In the genomic region with DNA sequence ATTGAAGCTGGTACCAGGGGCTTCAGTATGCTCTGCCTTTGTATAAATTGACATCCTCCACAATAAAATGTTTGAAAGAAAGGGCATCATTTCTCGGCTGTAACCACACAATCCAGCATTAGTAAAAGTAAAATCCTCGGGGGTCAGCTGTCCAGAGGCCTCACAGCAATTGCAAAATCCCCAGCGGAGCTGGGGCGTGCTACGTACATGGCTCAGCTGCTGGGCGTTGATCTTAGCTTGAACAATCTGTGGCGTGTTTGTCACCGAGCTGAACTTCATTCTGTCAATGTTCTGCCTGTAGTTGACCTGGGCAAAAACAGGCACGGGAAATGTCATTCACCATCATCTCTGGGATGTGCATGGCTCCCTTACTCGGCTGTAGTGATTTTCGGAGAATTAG, we compare ENCODE assay signal across 21 mouse cellular contexts. TPM values are rescaled to one million over a fixed set of nuclear protein-coding genes. Genes with fewer than 3 reads are reported as not detected.
DNase-seq lines count a peak whose midpoint lies in the region; ATAC-seq and TF ChIP-seq lines count a peak whose summit lies in the region.
"Had no signal": no experiment of that assay in that cellular context is flagged by ENCODE, and none has a peak within 500 bp of the region (broad histone marks: within the 10 kb centered on the region; RNA-seq: fewer than 3 reads in every experiment).

No protein-coding gene starts in this region.

- ATAC-seq in stomach, embryonic 14.5 days (ENCODE audit: insufficient number of reproducible peaks, insufficient read depth, low FRiP score, low read depth): no peak
- ATAC-seq: forebrain, postnatal 0 days had no signal

- H3K4me2 ChIP-seq in stomach, embryonic 14.5 days (replicated peaks; ENCODE audit: low read depth, low read length): no peak overlapping the region
- H3K4me2 ChIP-seq: heart, embryonic 11.5 days; hindbrain, embryonic 14.5 days had no signal

- DNase-seq in lung, adult 18-20 months: peak; percentile 34 to 39
- DNase-seq in lung, adult 2 months: no peak
- DNase-seq in lung, postnatal 10 days: peak; percentile 65
- no peak for DNase-seq in cerebellum, postnatal 36 days
- no peak for DNase-seq in thymus, postnatal 0 days (ENCODE audit: low spot score)
- DNase-seq: adrenal gland, postnatal 25 days; B cell, adult 2 months; cerebellum, adult 11-12 months; cerebellum, postnatal 10 days; forebrain, postnatal 0 days; kidney, adult 2 months; kidney, postnatal 36 days; left cerebral cortex, postnatal 4 days; midbrain, embryonic 14.5 days; thymus, adult 2 months had no signal

- no peak for TF ChIP-seq POLR2A in lung, adult 2 months (IDR thresholded peaks at IDR 0.05; ENCODE audit: borderline replicate concordance, extremely low read depth, low read depth, low read length)

- H3K4me1 ChIP-seq in lung, adult 2 months (ENCODE audit: control insufficient read depth, insufficient read depth, low read length): no peaks in the 10 kb centered on the region
- H3K4me1 ChIP-seq in stomach, embryonic 14.5 days (ENCODE audit: control insufficient read depth, insufficient read depth, low read length): peaks cover 13% of the 10 kb centered on the region; the same call in 1 of the 2 replicates

- no peaks in the 10 kb centered on the region for H3K27me3 ChIP-seq in stomach, embryonic 14.5 days (ENCODE audit: control insufficient read depth, insufficient read depth, low read length)

- H3K9ac ChIP-seq in stomach, embryonic 14.5 days (replicated peaks; ENCODE audit: low read depth, low read length): no peak overlapping the region
- H3K9ac ChIP-seq: forebrain, postnatal 0 days; hindbrain, embryonic 14.5 days; liver, embryonic 14.5 days had no signal

- peak overlapping the region; percentile 61; the same call in 1 of the 2 replicates for H3K27ac ChIP-seq in stomach, embryonic 14.5 days (ENCODE audit: low read length)
- H3K27ac ChIP-seq: hindbrain, embryonic 14.5 days; layer of hippocampus, adult 2 months; liver, embryonic 14.5 days had no signal

- no peak for TF ChIP-seq CTCF in lung, adult 2 months (IDR thresholded peaks at IDR 0.05; ENCODE audit: insufficient read depth, low read length)

- no peak overlapping the region for H3K4me3 ChIP-seq in lung, adult 2 months (replicated peaks; ENCODE audit: extremely low read depth, low read depth, low read length)
- no peak overlapping the region for H3K4me3 ChIP-seq in stomach, embryonic 14.5 days (ENCODE audit: low read depth, low read length)
- H3K4me3 ChIP-seq: erythroblast, embryonic 14.5 days; layer of hippocampus, adult 2 months had no signal

- H3K36me3 ChIP-seq in stomach, embryonic 14.5 days (ENCODE audit: control insufficient read depth, insufficient read depth, low read length): no peaks in the 10 kb centered on the region

- H3K9me3 ChIP-seq in stomach, embryonic 14.5 days (ENCODE audit: control insufficient read depth, low read depth, low read length): no peaks in the 10 kb centered on the region

- 67% methylated on average over 11 of the region's 11 CpGs for WGBS in lung, adult 2 months
- WGBS in stomach, embryonic 14.5 days: 75% methylated on average over 11 of the region's 11 CpGs

RNA-seq across cellular contexts. Expression of a gene that starts 23.7 kb away (rescaled TPM):
- 1.3 and 9.4 TPM in 2 replicates for polyA plus RNA-seq in lung, adult 2 months (2012; rRNA removed)
- 0.26 and 0.45 TPM in 2 replicates for polyA plus RNA-seq in stomach, embryonic 14.5 days (2014; fragmentation: Nextera tagmentation; extraction: Ambion mirVana)
- 0.15 and 0.22 TPM in 2 replicates for polyA plus RNA-seq in thymus, postnatal 0 days (2015; fragmentation: Nextera tagmentation; extraction: Ambion mirVana)

RNA-seq across cellular contexts. Expression of a gene that starts 30.8 kb away (rescaled TPM):
- polyA plus RNA-seq in lung, adult 2 months (2012; rRNA removed): 14.2 and 17.3 TPM in 2 replicates
- polyA plus RNA-seq in stomach, embryonic 14.5 days (2014; fragmentation: Nextera tagmentation; extraction: Ambion mirVana): 29.1 and 31.3 TPM in 2 replicates
- polyA plus RNA-seq in thymus, postnatal 0 days (2015; fragmentation: Nextera tagmentation; extraction: Ambion mirVana): 35.1 and 36.5 TPM in 2 replicates

Comparison
In these comparisons a context has a peak if more than half of its experiments do, and no peak if none do; other contexts are left out.
1. DNase-seq: peak in lung, adult 18-20 months (2 of 2) and lung, postnatal 10 days (single experiment); none in lung, adult 2 months (single experiment), cerebellum, postnatal 36 days (0 of 2) and thymus, postnatal 0 days (single experiment).